Mouse (Mus musculus) embryonic facial prominence, embryonic 12.5 days (tissue): ENCODE measurements around the gene Snrpd3. TPM values are rescaled to one million over a fixed set of nuclear protein-coding genes. Genes with fewer than 3 reads are reported as not detected.
A peak's percentile ranks its signal among the peaks of the same experiment; 100 is the strongest.

Experiments
- ATAC-seq: fragments of 200-750 bp; cut with Nextera tagmentation; 2 replicates; pipeline ENCODE4 v1.8.0; 2017; ENCODE audit not compliant: insufficient number of reproducible peaks, insufficient read depth, low FRiP score, low TSS enrichment
- H3K27ac ChIP-seq: fragments of 300-500 bp; sonication (generic); 2 replicates; pipeline ENCODE4 v1.5.1; 2016; ENCODE audit warnings: mild to moderate bottlenecking
- H3K27me3 ChIP-seq: fragments of 300-500 bp; sonication (generic); 2 replicates; pipeline ENCODE4 v1.6.1; 2016; ENCODE audit warnings: mild to moderate bottlenecking, moderate library complexity
- H3K36me3 ChIP-seq: fragments of 300-500 bp; sonication (generic); 2 replicates; pipeline ENCODE4 v1.6.1; 2016; ENCODE audit warnings: mild to moderate bottlenecking
- H3K4me1 ChIP-seq: fragments of 300-500 bp; sonication (generic); 2 replicates; pipeline ENCODE4 v1.6.1; 2016
- H3K4me2 ChIP-seq: fragments of 300-500 bp; sonication (generic); replicated peaks from 2 replicates; pipeline ENCODE4 v1.6.1; 2016; ENCODE audit warnings: mild to moderate bottlenecking, moderate library complexity
- H3K4me3 ChIP-seq: fragments of 300-500 bp; sonication (generic); 2 replicates; pipeline ENCODE4 v1.5.1; 2016; ENCODE audit warnings: mild to moderate bottlenecking
- H3K9ac ChIP-seq: fragments of 300-500 bp; sonication (generic); 2 replicates; pipeline ENCODE4 v1.6.1; 2016; ENCODE audit warnings: mild to moderate bottlenecking, moderate library complexity
- H3K9me3 ChIP-seq: fragments of 300-500 bp; sonication (generic); 2 replicates; pipeline ENCODE4 v1.6.1; 2016; ENCODE audit warnings: mild to moderate bottlenecking, moderate library complexity
- WGBS: fragments of 180-500 bp; shearing (Covaris S2); methylation state at CpG from one replicate; pipeline ENCODE4 v1.1.7; 2016; 5-methylcytosine and 5-hydroxymethylcytosine counted together
- polyA plus RNA-seq: library from polyadenylated mRNA; unstranded; fragments of >200 nt; fragmentation: Nextera tagmentation; extraction: Ambion mirVana; gene quantifications from 2 replicates; pipeline ENCODE4 v1.2.1, GENCODE M21; 2016

Snrpd3 gene
- polyA plus RNA-seq, 1 experiment from 2014 or later = 167 TPM

DNA sequence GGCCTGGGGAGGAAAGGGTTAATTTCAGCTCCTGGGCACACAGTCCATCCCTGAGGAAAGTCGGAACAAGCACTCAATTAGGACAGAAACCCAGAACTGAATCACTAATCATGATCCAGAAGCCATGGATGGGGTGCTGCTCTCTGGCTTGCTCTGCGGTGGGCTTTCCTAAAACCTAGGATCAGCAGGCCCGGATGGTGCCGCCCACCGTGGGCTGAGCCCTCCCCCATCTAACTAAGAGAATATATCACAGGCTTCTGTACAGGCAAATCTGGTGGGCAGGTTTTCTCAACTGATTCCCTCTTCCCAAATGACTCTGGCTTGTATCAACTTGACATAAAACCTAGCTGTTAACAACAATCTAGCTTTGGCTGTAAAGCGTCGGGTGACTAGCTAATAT lies 30.6 kb downstream of the Snrpd3 start:
- 68% methylated on average over 7 of the region's 7 CpGs for WGBS
- H3K36me3 ChIP-seq = no peaks in the 10 kb centered on the region
- H3K9me3 ChIP-seq = 0 out of 2 replicates have a peak, but pooled peaks cover 3% of the 10 kb centered on the region
- H3K4me3 ChIP-seq = no peak overlapping the region
- H3K27me3 ChIP-seq = no peaks in the 10 kb centered on the region
- H3K9ac ChIP-seq = no peak overlapping the region
- H3K27ac ChIP-seq = no peak overlapping the region
- no peak for ATAC-seq
- H3K4me1 ChIP-seq = no peaks in the 10 kb centered on the region
- H3K4me2 ChIP-seq = no peak overlapping the region

GRCm38 (mm10) chr10:75548486-75548885 lies 31.1 kb downstream of the Snrpd3 start:
- Histone ChIP-seq H3K9ac (no peak overlapping the region), H3K4me3 (no peak overlapping the region), H3K4me2 (no peak overlapping the region), H3K9me3 (0 out of 2 replicates have a peak, but pooled peaks cover 3% of the 10 kb centered on the region), H3K27me3 (no peaks in the 10 kb centered on the region), H3K36me3 (no peaks in the 10 kb centered on the region), H3K4me1 (no peaks in the 10 kb centered on the region), H3K27ac (no peak overlapping the region)
- ATAC-seq = no peak
- WGBS = 78% methylated on average over 14 of the region's 14 CpGs

DNA sequence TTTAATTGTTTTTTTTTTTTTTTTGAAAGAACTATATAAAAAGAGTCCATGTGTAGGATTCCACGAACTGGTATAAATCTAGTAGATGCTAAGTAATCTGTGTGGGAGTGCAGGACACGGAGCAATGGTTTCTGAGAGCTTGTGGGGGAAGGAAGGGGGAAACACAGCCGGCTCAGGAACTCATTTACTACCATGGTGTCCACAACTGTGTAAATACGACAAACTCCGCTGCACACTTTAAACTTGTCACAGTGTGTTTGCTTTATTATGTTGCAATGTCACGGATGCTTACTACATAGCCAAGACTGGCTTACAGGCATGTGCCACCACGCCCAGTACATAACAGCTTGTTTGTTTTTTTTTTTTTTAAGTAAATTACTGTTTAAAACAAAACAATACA lies 32.5 kb downstream of the Snrpd3 start:
- H3K27ac ChIP-seq = no peak overlapping the region
- H3K36me3 ChIP-seq = no peaks in the 10 kb centered on the region
- H3K9ac ChIP-seq = no peak overlapping the region
- no peak overlapping the region for H3K4me2 ChIP-seq
- 81% methylated on average over 7 of the region's 7 CpGs for WGBS
- H3K27me3 ChIP-seq = no peaks in the 10 kb centered on the region
- 0 out of 2 replicates have a peak, but pooled peaks cover 3% of the 10 kb centered on the region for H3K9me3 ChIP-seq
- no peak for ATAC-seq
- H3K4me3 ChIP-seq = no peak overlapping the region
- H3K4me1 ChIP-seq = no peaks in the 10 kb centered on the region

- Histone ChIP-seq H3K27ac (no peak overlapping the region), H3K36me3 (no peaks in the 10 kb centered on the region), H3K4me2 (no peak overlapping the region), H3K4me3 (no peak overlapping the region), H3K9ac (no peak overlapping the region), H3K4me1 (peaks cover 7% of the 10 kb centered on the region), H3K27me3 (no peaks in the 10 kb centered on the region), H3K9me3 (no peaks in the 10 kb centered on the region)
- no peak for ATAC-seq
- 50% methylated on average over 12 of the region's 12 CpGs for WGBS
These were observed 33.8 kb downstream of the Snrpd3 start for GRCm38 (mm10) chr10:75551175-75551574.

- Histone ChIP-seq H3K4me3 (no peak overlapping the region), H3K27me3 (no peaks in the 10 kb centered on the region), H3K36me3 (no peaks in the 10 kb centered on the region), H3K9ac (no peak overlapping the region), H3K9me3 (no peaks in the 10 kb centered on the region), H3K4me1 (peaks cover 13% of the 10 kb centered on the region), H3K27ac (no peak overlapping the region), H3K4me2 (no peak overlapping the region)
- 73% methylated on average over 2 of the region's 2 CpGs for WGBS
- ATAC-seq = no peak
These were observed 34.8 kb downstream of the Snrpd3 start for GRCm38 (mm10) chr10:75552106-75552505.

DNA sequence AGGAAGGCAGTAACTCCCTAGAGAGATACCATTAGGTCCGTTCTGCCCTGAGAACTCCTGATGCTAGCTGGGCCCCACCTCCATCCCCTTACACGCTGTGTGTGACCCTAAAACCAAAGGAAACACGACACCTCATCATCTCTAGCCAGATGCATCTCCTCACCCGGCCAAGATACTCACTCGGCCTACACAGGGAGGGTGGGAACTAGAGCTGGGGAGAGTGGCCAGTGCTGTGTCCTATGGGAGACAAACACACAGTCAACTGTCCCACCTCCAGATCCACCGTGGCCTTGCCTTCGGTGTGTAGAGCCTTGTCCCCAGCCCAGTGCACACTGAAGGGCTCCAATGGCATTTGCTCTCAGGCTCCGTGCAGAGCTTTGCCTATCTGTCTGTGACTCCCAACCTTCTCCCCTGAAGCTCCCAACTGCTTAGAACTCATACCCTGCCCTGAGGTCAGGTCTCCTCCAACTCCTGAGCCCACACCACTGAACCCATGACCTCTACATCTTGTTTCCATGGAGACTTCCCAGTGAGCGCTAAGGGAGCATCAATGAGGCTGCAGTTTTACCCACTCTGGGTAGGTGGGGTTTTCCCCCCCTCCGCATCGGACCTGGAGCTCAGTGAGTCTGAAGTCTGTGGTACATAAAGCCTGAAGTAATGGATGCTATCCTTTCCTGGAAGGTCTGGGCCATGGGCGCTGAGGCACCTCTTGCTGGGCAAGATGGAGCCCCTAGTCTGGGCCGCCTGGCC lies 35.5 kb downstream of the Snrpd3 start:
- no peak overlapping the region for H3K4me3 ChIP-seq
- no peak for ATAC-seq
- H3K9me3 ChIP-seq = no peaks in the 10 kb centered on the region
- H3K9ac ChIP-seq = no peak overlapping the region
- no peaks in the 10 kb centered on the region for H3K27me3 ChIP-seq
- no peak overlapping the region for H3K4me2 ChIP-seq
- H3K27ac ChIP-seq = no peak overlapping the region
- no peaks in the 10 kb centered on the region for H3K36me3 ChIP-seq
- WGBS = 63% methylated on average over 13 of the region's 13 CpGs
- peaks cover 13% of the 10 kb centered on the region for H3K4me1 ChIP-seq

- Histone ChIP-seq H3K4me2 (no peak overlapping the region), H3K9ac (no peak overlapping the region), H3K4me3 (no peak overlapping the region), H3K27ac (no peak overlapping the region), H3K4me1 (peaks cover 15% of the 10 kb centered on the region), H3K36me3 (no peaks in the 10 kb centered on the region), H3K9me3 (no peaks in the 10 kb centered on the region), H3K27me3 (peaks cover 1% of the 10 kb centered on the region; the same call in 1 of the 2 replicates)
- ATAC-seq = no peak
- 89% methylated on average over 8 of the region's 8 CpGs for WGBS
These were observed 36.7 kb downstream of the Snrpd3 start for GRCm38 (mm10) chr10:75554090-75554489.

DNA sequence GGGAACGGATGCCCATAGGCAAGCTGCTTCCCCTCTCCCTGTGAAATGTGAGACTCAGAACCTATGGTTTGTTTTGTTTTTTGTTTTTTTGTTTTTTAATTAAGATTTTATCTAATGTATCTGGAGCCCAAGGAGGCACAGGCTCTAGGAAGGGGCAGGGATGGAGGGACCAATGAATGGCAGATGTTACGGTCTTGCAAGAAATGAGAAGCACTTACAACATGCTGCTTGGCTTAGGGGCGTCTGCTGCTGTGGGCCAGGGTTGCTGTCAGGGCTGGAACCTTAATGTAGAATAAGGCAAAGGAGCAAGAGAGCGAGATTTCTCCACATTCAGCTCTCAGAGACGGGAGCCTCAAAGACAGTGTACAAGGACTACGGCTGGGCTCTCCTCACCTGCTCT lies 38.2 kb downstream of the Snrpd3 start:
- Histone ChIP-seq H3K4me2 (no peak overlapping the region), H3K9ac (no peak overlapping the region)

DNA sequence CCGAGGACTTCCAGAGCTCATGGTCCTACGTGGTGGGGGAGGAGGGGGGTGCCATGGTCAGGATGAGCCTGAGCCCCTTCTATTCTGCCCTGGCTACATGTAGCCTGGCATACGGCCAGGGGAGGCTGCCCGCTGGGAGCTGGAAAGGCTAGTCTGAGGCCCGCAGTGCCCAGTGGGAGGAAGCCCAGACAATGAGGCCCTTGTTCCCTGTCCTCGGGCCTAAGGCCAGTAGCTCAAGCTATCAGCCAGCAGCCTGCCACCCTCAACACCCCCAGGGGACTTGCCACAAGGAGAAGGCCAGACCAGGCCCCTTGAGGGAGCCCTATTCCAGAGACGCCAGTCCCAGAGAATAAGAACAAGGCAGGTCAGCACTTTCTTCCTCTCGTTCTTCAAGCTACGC lies 38.7 kb downstream of the Snrpd3 start:
- Histone ChIP-seq H3K36me3 (no peaks in the 10 kb centered on the region), H3K4me2 (no peak overlapping the region), H3K4me3 (no peak overlapping the region), H3K9me3 (no peaks in the 10 kb centered on the region), H3K27ac (0 out of 2 replicates have a peak overlapping the region, but pooled peaks have one; percentile 12), H3K27me3 (peaks cover 19% of the 10 kb centered on the region), H3K9ac (no peak overlapping the region), H3K4me1 (peaks cover 29% of the 10 kb centered on the region)
- ATAC-seq = no peak
- whole genome bisulfite sequencing = 23% methylated on average over 9 of the region's 9 CpGs

More for the DNA sequence above, 38.2 kb downstream of the Snrpd3 start:
- no peak overlapping the region for H3K4me3 ChIP-seq
- ATAC-seq = no peak
- H3K27me3 ChIP-seq = peaks cover 14% of the 10 kb centered on the region
- H3K27ac ChIP-seq = 0 out of 2 replicates have a peak overlapping the region, but pooled peaks have one; percentile 12
- H3K9me3 ChIP-seq = no peaks in the 10 kb centered on the region
- 59% methylated on average over 6 of the region's 6 CpGs for WGBS
- H3K4me1 ChIP-seq = peaks cover 26% of the 10 kb centered on the region
- H3K36me3 ChIP-seq = no peaks in the 10 kb centered on the region

GRCm38 (mm10) chr10:75558515-75558914 lies 41.2 kb downstream of the Snrpd3 start:
- Histone ChIP-seq H3K4me3 (no peak overlapping the region), H3K9me3 (no peaks in the 10 kb centered on the region), H3K36me3 (no peaks in the 10 kb centered on the region), H3K4me1 (peaks cover 29% of the 10 kb centered on the region), H3K27ac (no peak overlapping the region), H3K4me2 (peak overlapping the region; percentile 96; the same call in 1 of the 2 replicates), H3K9ac (no peak overlapping the region), H3K27me3 (peaks cover 32% of the 10 kb centered on the region)
- no peak for ATAC-seq
- 33% methylated on average over 3 of the region's 3 CpGs for WGBS

GRCm38 (mm10) chr10:75559041-75559675 lies 41.8 kb downstream of the Snrpd3 start:
- Histone ChIP-seq H3K9ac (peak overlapping the region; percentile 72), H3K4me3 (peak overlapping the region; percentile 58), H3K4me2 (peak overlapping the region; percentile 96), H3K9me3 (no peaks in the 10 kb centered on the region), H3K4me1 (peaks cover 29% of the 10 kb centered on the region), H3K27me3 (peaks cover 32% of the 10 kb centered on the region), H3K27ac (0 out of 2 replicates have a peak overlapping the region, but pooled peaks have one; percentile 1), H3K36me3 (no peaks in the 10 kb centered on the region)
- ATAC-seq = no peak
- WGBS = 5% methylated on average over 14 of the region's 14 CpGs
